Mouse (Mus musculus) heart, postnatal 14 days (tissue): ENCODE results near the gene Mtch1. TPM values are rescaled to one million over a fixed set of nuclear protein-coding genes. Genes with fewer than 3 reads are reported as not detected.

Experiments used
- DNase-seq, 2 experiments: peaks; one replicate each; pipeline ENCODE4 v3.0.0; 2021 to 2022
- intact Hi-C: fragments of 180-260 bp; cut with DNase I; formaldehyde crosslinking; loops from one replicate; pipeline ENCODE4 v1.15.1; 2025
- total RNA-seq, 2 experiments: library from RNA; stranded (reverse); gene quantifications; 2 replicates each; pipeline ENCODE4 v1.2.3; 2021

Mtch1 gene
- total RNA-seq, 2 experiments from 2014 or later, result 272 to 279 TPM

DNA sequence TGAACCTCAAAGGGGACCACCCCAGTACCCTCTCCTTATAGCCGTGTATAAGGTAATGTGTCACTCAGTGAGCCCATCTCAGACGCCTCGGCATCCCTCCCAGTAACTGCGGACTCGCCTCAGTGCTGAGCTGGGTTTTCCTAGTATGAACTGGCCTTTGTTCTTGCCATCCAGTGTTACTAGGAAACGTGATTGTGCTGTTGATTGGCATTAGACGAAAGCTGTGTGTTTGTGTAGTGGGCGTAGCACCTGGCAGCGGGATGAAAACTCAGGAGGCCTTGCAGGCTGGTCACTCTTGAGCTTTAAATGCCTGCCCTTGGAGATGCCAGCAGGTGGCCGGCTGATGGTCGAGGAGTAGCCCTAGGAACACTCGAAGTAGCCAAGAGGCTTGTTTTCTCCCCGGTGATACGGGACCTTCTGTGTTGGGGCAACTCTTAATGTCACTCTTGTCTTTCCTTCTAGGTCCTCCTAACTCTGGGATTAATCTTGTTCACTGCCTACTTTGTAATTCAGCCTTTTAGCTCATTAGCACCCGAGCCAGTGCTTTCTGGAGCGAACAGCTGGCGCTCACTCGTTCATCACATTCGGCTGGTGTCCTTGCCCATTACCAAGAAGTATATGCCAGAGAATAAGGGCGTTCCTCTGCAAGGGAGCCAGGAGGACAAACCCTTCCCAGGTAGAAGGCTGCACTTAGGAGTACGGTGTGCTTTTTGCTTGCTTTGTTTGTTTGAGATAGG, 65.3 kb downstream of the Mtch1 start:
- intact Hi-C loops, result no loop called here
- DNase-seq, result no peak

Other genes with a start within 250 kb of the Mtch1 start
- gene Rab44, start 233.8 kb downstream of the Mtch1 start, total RNA-seq, result under 1 TPM; 0.73 to 0.76 TPM
- 1 to 10 TPM; 2.3 to 3.9 TPM for gene Cpne5, start 109.8 kb downstream of the Mtch1 start, total RNA-seq
- gene Ppil1, start 83.7 kb downstream of the Mtch1 start, total RNA-seq, result 10 to 100 TPM; 28.8 to 33.5 TPM
- 100 to 1,000 TPM; 189 to 195 TPM for gene BC004004, start 79.1 kb downstream of the Mtch1 start, total RNA-seq
- 10 to 100 TPM; 34.3 to 47.8 TPM for gene Pi16, start 30.3 kb downstream of the Mtch1 start, total RNA-seq
- gene Fgd2, start 13.0 kb upstream of the Mtch1 start, total RNA-seq, result 1 to 10 TPM; 2.3 to 2.9 TPM
- 10 to 100 TPM; 30.8 to 33.7 TPM for gene Pim1, start 142.8 kb upstream of the Mtch1 start, total RNA-seq
- gene Gm17657, start 201.7 kb upstream of the Mtch1 start, total RNA-seq, result not detected
- gene Tbc1d22b, start 201.9 kb upstream of the Mtch1 start, total RNA-seq, result 10 to 100 TPM; 14.5 to 15.1 TPM
- not detected for gene Tmem217, start 204.5 kb upstream of the Mtch1 start, total RNA-seq